Mouse (Mus musculus): Measurements from ENCODE around the gene Rsu1. TPM values are rescaled to one million over a fixed set of nuclear protein-coding genes. Genes with fewer than 3 reads are reported as not detected.

Gene Rsu1
- polyA plus RNA-seq, 2 experiments, result 91.7 to 119 TPM

GRCm38 (mm10) chr2:13129337-13129736 is 141.9 kb downstream of the Rsu1 start:
- ATAC-seq (ENCODE audit: low FRiP score, low read depth), result no peak

GRCm38 (mm10) chr2:13120461-13120860 is 150.8 kb downstream of the Rsu1 start:
- no peak for ATAC-seq (ENCODE audit: low FRiP score, low read depth)
- TF ChIP-seq POLR2A (IDR thresholded peaks at IDR 0.05; ENCODE audit: borderline replicate concordance, extremely low read depth, insufficient read depth, insufficient read length), result no peak
- H3K27ac ChIP-seq (replicated peaks; ENCODE audit: low read depth, low read length), result no peak overlapping the region
- no peaks in the 10 kb centered on the region for H3K9me3 ChIP-seq (ENCODE audit: control insufficient read depth, low read length)
- no peaks in the 10 kb centered on the region for H3K36me3 ChIP-seq (ENCODE audit: control insufficient read depth, insufficient read depth, low read length)
- WGBS, result 83% methylated on average over 5 of the region's 5 CpGs
- DNase-seq (ENCODE audit: low spot score), result no peak
- H3K9ac ChIP-seq (ENCODE audit: low read depth, low read length, severe bottlenecking), result no peak overlapping the region
- H3K27me3 ChIP-seq (ENCODE audit: control insufficient read depth, insufficient read depth, low read length), result no peaks in the 10 kb centered on the region
- no peak overlapping the region for H3K4me2 ChIP-seq (replicated peaks; ENCODE audit: low read depth, low read length, severe bottlenecking)
- H3K4me3 ChIP-seq (replicated peaks; ENCODE audit: low read length), result no peak overlapping the region
- H3K4me1 ChIP-seq (ENCODE audit: control insufficient read depth, insufficient read depth, low read length), result no peaks in the 10 kb centered on the region

More at GRCm38 (mm10) chr2:13129337-13129736, 141.9 kb downstream of the Rsu1 start:
- Histone ChIP-seq H3K9me3 (ENCODE audit: control insufficient read depth, low read length) (no peaks in the 10 kb centered on the region), H3K36me3 (ENCODE audit: control insufficient read depth, insufficient read depth, low read length) (no peaks in the 10 kb centered on the region), H3K27me3 (ENCODE audit: control insufficient read depth, insufficient read depth, low read length) (no peaks in the 10 kb centered on the region), H3K4me2 (replicated peaks; ENCODE audit: low read depth, low read length, severe bottlenecking) (no peak overlapping the region), H3K27ac (replicated peaks; ENCODE audit: low read depth, low read length) (no peak overlapping the region), H3K9ac (ENCODE audit: low read depth, low read length, severe bottlenecking) (no peak overlapping the region), H3K4me3 (replicated peaks; ENCODE audit: low read length) (no peak overlapping the region), H3K4me1 (ENCODE audit: control insufficient read depth, insufficient read depth, low read length) (0 out of 2 replicates have a peak, but pooled peaks cover 2% of the 10 kb centered on the region)
- no peak for TF ChIP-seq POLR2A (IDR thresholded peaks at IDR 0.05; ENCODE audit: borderline replicate concordance, extremely low read depth, insufficient read depth, insufficient read length)
- WGBS, result 72% methylated on average over 10 of the region's 10 CpGs
- no peak for DNase-seq (ENCODE audit: low spot score)

GRCm38 (mm10) chr2:13117896-13118295 is 153.3 kb downstream of the Rsu1 start:
- no peak for TF ChIP-seq POLR2A (IDR thresholded peaks at IDR 0.05; ENCODE audit: borderline replicate concordance, extremely low read depth, insufficient read depth, insufficient read length)
- Histone ChIP-seq H3K4me2 (replicated peaks; ENCODE audit: low read depth, low read length, severe bottlenecking) (no peak overlapping the region), H3K9me3 (ENCODE audit: control insufficient read depth, low read length) (no peaks in the 10 kb centered on the region), H3K36me3 (ENCODE audit: control insufficient read depth, insufficient read depth, low read length) (no peaks in the 10 kb centered on the region), H3K4me3 (replicated peaks; ENCODE audit: low read length) (no peak overlapping the region), H3K9ac (ENCODE audit: low read depth, low read length, severe bottlenecking) (no peak overlapping the region), H3K4me1 (ENCODE audit: control insufficient read depth, insufficient read depth, low read length) (no peaks in the 10 kb centered on the region), H3K27me3 (ENCODE audit: control insufficient read depth, insufficient read depth, low read length) (no peaks in the 10 kb centered on the region), H3K27ac (replicated peaks; ENCODE audit: low read depth, low read length) (no peak overlapping the region)
- WGBS, result 75% methylated on average over 4 of the region's 4 CpGs
- no peak for ATAC-seq (ENCODE audit: low FRiP score, low read depth)
- DNase-seq (ENCODE audit: low spot score), result no peak

GRCm38 (mm10) chr2:13106531-13106930 is 164.7 kb downstream of the Rsu1 start:
- Histone ChIP-seq H3K4me2 (replicated peaks; ENCODE audit: low read depth, low read length, severe bottlenecking) (no peak overlapping the region), H3K27me3 (ENCODE audit: control insufficient read depth, insufficient read depth, low read length) (no peaks in the 10 kb centered on the region), H3K27ac (replicated peaks; ENCODE audit: low read depth, low read length) (no peak overlapping the region), H3K9me3 (ENCODE audit: control insufficient read depth, low read length) (no peaks in the 10 kb centered on the region), H3K36me3 (ENCODE audit: control insufficient read depth, insufficient read depth, low read length) (no peaks in the 10 kb centered on the region), H3K4me1 (ENCODE audit: control insufficient read depth, insufficient read depth, low read length) (no peaks in the 10 kb centered on the region), H3K9ac (ENCODE audit: low read depth, low read length, severe bottlenecking) (no peak overlapping the region), H3K4me3 (replicated peaks; ENCODE audit: low read length) (no peak overlapping the region)
- no peak for DNase-seq (ENCODE audit: low spot score)
- 28% methylated on average over 4 of the region's 4 CpGs for whole genome bisulfite sequencing
- no peak for TF ChIP-seq POLR2A (IDR thresholded peaks at IDR 0.05; ENCODE audit: borderline replicate concordance, extremely low read depth, insufficient read depth, insufficient read length)
- no peak for ATAC-seq (ENCODE audit: low FRiP score, low read depth)

GRCm38 (mm10) chr2:13104388-13104787 is 166.8 kb downstream of the Rsu1 start:
- Histone ChIP-seq H3K4me3 (replicated peaks; ENCODE audit: low read length) (no peak overlapping the region), H3K27ac (replicated peaks; ENCODE audit: low read depth, low read length) (no peak overlapping the region), H3K4me1 (ENCODE audit: control insufficient read depth, insufficient read depth, low read length) (no peaks in the 10 kb centered on the region), H3K9me3 (ENCODE audit: control insufficient read depth, low read length) (no peaks in the 10 kb centered on the region), H3K9ac (ENCODE audit: low read depth, low read length, severe bottlenecking) (no peak overlapping the region), H3K27me3 (ENCODE audit: control insufficient read depth, insufficient read depth, low read length) (no peaks in the 10 kb centered on the region), H3K36me3 (ENCODE audit: control insufficient read depth, insufficient read depth, low read length) (no peaks in the 10 kb centered on the region), H3K4me2 (replicated peaks; ENCODE audit: low read depth, low read length, severe bottlenecking) (no peak overlapping the region)
- 54% methylated on average over 2 of the region's 2 CpGs for WGBS
- TF ChIP-seq POLR2A (IDR thresholded peaks at IDR 0.05; ENCODE audit: borderline replicate concordance, extremely low read depth, insufficient read depth, insufficient read length), result no peak
- ATAC-seq (ENCODE audit: low FRiP score, low read depth), result no peak
- no peak for DNase-seq (ENCODE audit: low spot score)

- H3K27ac ChIP-seq (replicated peaks; ENCODE audit: low read depth, low read length), result no peak overlapping the region
- H3K4me2 ChIP-seq (replicated peaks; ENCODE audit: low read depth, low read length, severe bottlenecking), result no peak overlapping the region
- no peak overlapping the region for H3K9ac ChIP-seq (ENCODE audit: low read depth, low read length, severe bottlenecking)
- no peak for TF ChIP-seq POLR2A (IDR thresholded peaks at IDR 0.05; ENCODE audit: borderline replicate concordance, extremely low read depth, insufficient read depth, insufficient read length)
- DNase-seq (ENCODE audit: low spot score), result no peak
- H3K9me3 ChIP-seq (ENCODE audit: control insufficient read depth, low read length), result no peaks in the 10 kb centered on the region
- H3K4me1 ChIP-seq (ENCODE audit: control insufficient read depth, insufficient read depth, low read length), result no peaks in the 10 kb centered on the region
- no peak overlapping the region for H3K4me3 ChIP-seq (replicated peaks; ENCODE audit: low read length)
- ATAC-seq (ENCODE audit: low FRiP score, low read depth), result no peak
- H3K36me3 ChIP-seq (ENCODE audit: control insufficient read depth, insufficient read depth, low read length), result no peaks in the 10 kb centered on the region
- 67% methylated on average over 7 of the region's 7 CpGs for WGBS
- H3K27me3 ChIP-seq (ENCODE audit: control insufficient read depth, insufficient read depth, low read length), result no peaks in the 10 kb centered on the region
Measured at GRCm38 (mm10) chr2:13103797-13104200, 167.4 kb downstream of the Rsu1 start.
